ENCODE assay signal across 8 mouse cellular contexts in the genomic region with DNA sequence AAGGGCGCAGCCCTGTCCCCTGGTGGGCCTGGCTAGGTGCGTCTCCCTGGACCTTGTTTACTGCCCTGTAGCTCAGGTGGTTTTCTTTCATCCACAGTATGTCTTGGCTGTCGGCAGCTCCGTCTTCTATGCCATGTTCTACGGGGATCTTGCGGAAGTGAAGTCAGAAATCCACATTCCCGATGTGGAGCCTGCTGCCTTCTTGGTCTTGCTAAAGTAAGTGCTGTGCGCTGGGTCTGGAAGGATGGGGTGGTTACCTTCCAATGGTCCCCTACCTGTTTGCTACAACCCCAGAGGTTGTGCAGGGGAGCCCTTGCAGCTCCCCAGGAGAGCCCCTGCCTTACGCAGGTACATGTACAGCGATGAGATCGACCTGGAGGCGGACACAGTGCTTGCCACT. TPM values are rescaled to one million over a fixed set of nuclear protein-coding genes. Genes with fewer than 3 reads are reported as not detected.
DNase-seq lines count a peak whose midpoint lies in the region; ATAC-seq and TF ChIP-seq lines count a peak whose summit lies in the region.

No protein-coding gene starts in this region.

- H3K4me1 ChIP-seq in kidney, adult 2 months (ENCODE audit: control insufficient read depth, insufficient read depth, low read length), result peaks cover 7% of the 10 kb centered on the region; the same call in 1 of the 2 replicates
- peaks cover 22% of the 10 kb centered on the region for H3K4me1 ChIP-seq in heart, embryonic 16.5 days (ENCODE audit: control insufficient read depth, insufficient read depth, low read length)
- H3K4me1 ChIP-seq in midbrain, embryonic 11.5 days (ENCODE audit: control insufficient read depth, insufficient read depth, low read length), result peaks cover 11% of the 10 kb centered on the region

- peak overlapping the region; percentile 94 for H3K4me3 ChIP-seq in kidney, adult 2 months (ENCODE audit: insufficient read depth, low read depth, low read length)
- H3K4me3 ChIP-seq in heart, embryonic 16.5 days (ENCODE audit: low read length), result peak overlapping the region; percentile 85
- H3K4me3 ChIP-seq in midbrain, embryonic 11.5 days (ENCODE audit: low read depth, low read length), result peak overlapping the region; percentile 51

- DNase-seq in kidney, adult 2 months, result peak; percentile 21
- no peak for DNase-seq in kidney, adult 9 months
- DNase-seq in ZHBTc4 (ENCODE audit: low read depth, low spot score), result peak; percentile 39
- DNase-seq in midbrain, embryonic 11.5 days (ENCODE audit: low spot score, missing footprints), result no peak
- no peak for DNase-seq in Muller cell, postnatal 12 days (ENCODE audit: inconsistent ontology term)
- no peak for DNase-seq in thymus, postnatal 14 days
- no peak for DNase-seq in embryo, embryonic 10.5 days (ENCODE audit: low spot score)

- H3K4me2 ChIP-seq in heart, embryonic 16.5 days (ENCODE audit: low read depth, low read length), result peak overlapping the region; percentile 93
- peak overlapping the region; percentile 92 for H3K4me2 ChIP-seq in midbrain, embryonic 11.5 days

- WGBS in kidney, adult 2 months, result 42% methylated on average over 12 of the region's 12 CpGs
- 41% methylated on average over 12 of the region's 12 CpGs for WGBS in heart, embryonic 16.5 days
- WGBS in midbrain, embryonic 11.5 days, result 42% methylated on average over 12 of the region's 12 CpGs

- no peaks in the 10 kb centered on the region for H3K9me3 ChIP-seq in heart, embryonic 16.5 days (replicated peaks; ENCODE audit: control insufficient read depth, low read length)
- H3K9me3 ChIP-seq in midbrain, embryonic 11.5 days (ENCODE audit: control insufficient read depth, low read length), result no peaks in the 10 kb centered on the region

- H3K36me3 ChIP-seq in kidney, adult 2 months (ENCODE audit: control insufficient read depth, insufficient read depth, low read length), result peaks cover 1% of the 10 kb centered on the region
- H3K36me3 ChIP-seq in heart, embryonic 16.5 days (ENCODE audit: control insufficient read depth, insufficient read depth), result peaks cover 34% of the 10 kb centered on the region; the same call in 1 of the 2 replicates
- peaks cover 23% of the 10 kb centered on the region for H3K36me3 ChIP-seq in midbrain, embryonic 11.5 days (ENCODE audit: control insufficient read depth, insufficient read depth, low read length)

- no peaks in the 10 kb centered on the region for H3K27me3 ChIP-seq in kidney, adult 2 months (replicated peaks; ENCODE audit: control insufficient read depth, insufficient read depth, low read length)
- H3K27me3 ChIP-seq in heart, embryonic 16.5 days (ENCODE audit: control insufficient read depth, insufficient read depth, low read length), result no peaks in the 10 kb centered on the region
- no peaks in the 10 kb centered on the region for H3K27me3 ChIP-seq in midbrain, embryonic 11.5 days (ENCODE audit: control insufficient read depth, insufficient read depth, low read length)

- H3K9ac ChIP-seq in heart, embryonic 16.5 days (ENCODE audit: low read length), result peak overlapping the region; percentile 92
- H3K9ac ChIP-seq in midbrain, embryonic 11.5 days (ENCODE audit: low read length), result peak overlapping the region; percentile 81

- no peak for ATAC-seq in heart, embryonic 16.5 days (replicated peaks; ENCODE audit: extremely low read depth, insufficient read depth, low FRiP score)
- ATAC-seq in midbrain, embryonic 11.5 days (ENCODE audit: low FRiP score), result no peak

- TF ChIP-seq POLR2A in kidney, adult 2 months (IDR thresholded peaks at IDR 0.05; ENCODE audit: low read depth, low read length), result no peak

- no peak for TF ChIP-seq CTCF in kidney, adult 2 months (conservative IDR thresholded peaks at IDR 0.05; ENCODE audit: insufficient read depth, insufficient read length, low read depth, low read length)

- peak overlapping the region; percentile 95 for H3K27ac ChIP-seq in kidney, adult 2 months (ENCODE audit: insufficient read depth, low read depth, low read length)
- peak overlapping the region; percentile 94 for H3K27ac ChIP-seq in heart, embryonic 16.5 days (ENCODE audit: low read length)
- H3K27ac ChIP-seq in midbrain, embryonic 11.5 days (ENCODE audit: low read depth, low read length), result peak overlapping the region; percentile 58; the same call in 1 of the 2 replicates

RNA-seq across cellular contexts. Expression of gene Btbd6, which starts 0.9 kb away (rescaled TPM):
- polyA plus RNA-seq in kidney, adult 2 months (2012; rRNA removed), result 31.8 and 45.2 TPM in 2 replicates
- polyA plus RNA-seq in heart, embryonic 16.5 days (2015; fragmentation: Nextera tagmentation; extraction: Ambion mirVana), result 26.0 and 26.1 TPM in 2 replicates
- 17.5 and 19.2 TPM in 2 replicates for polyA plus RNA-seq in midbrain, embryonic 11.5 days (2014; fragmentation: Nextera tagmentation; extraction: Ambion mirVana)

RNA-seq across cellular contexts. Expression of gene Brf1, which starts 23.3 kb away (rescaled TPM):
- polyA plus RNA-seq in kidney, adult 2 months (2012; rRNA removed), result 44.8 and 53.0 TPM in 2 replicates
- 38.3 and 42.6 TPM in 2 replicates for polyA plus RNA-seq in heart, embryonic 16.5 days (2015; fragmentation: Nextera tagmentation; extraction: Ambion mirVana)
- 51.9 and 53.0 TPM in 2 replicates for polyA plus RNA-seq in midbrain, embryonic 11.5 days (2014; fragmentation: Nextera tagmentation; extraction: Ambion mirVana)

RNA-seq across cellular contexts. Expression of gene Nudt14, which starts 35.2 kb away (rescaled TPM):
- polyA plus RNA-seq in kidney, adult 2 months (2012; rRNA removed), result 66.1 and 73.0 TPM in 2 replicates
- polyA plus RNA-seq in heart, embryonic 16.5 days (2015; fragmentation: Nextera tagmentation; extraction: Ambion mirVana), result 36.0 and 43.3 TPM in 2 replicates
- 54.0 and 61.7 TPM in 2 replicates for polyA plus RNA-seq in midbrain, embryonic 11.5 days (2014; fragmentation: Nextera tagmentation; extraction: Ambion mirVana)

RNA-seq across cellular contexts. Expression of gene Pacs2, which starts 37.2 kb away (rescaled TPM):
- polyA plus RNA-seq in kidney, adult 2 months (2012; rRNA removed), result 42.4 and 47.8 TPM in 2 replicates
- polyA plus RNA-seq in heart, embryonic 16.5 days (2015; fragmentation: Nextera tagmentation; extraction: Ambion mirVana), result 7.0 and 8.2 TPM in 2 replicates
- polyA plus RNA-seq in midbrain, embryonic 11.5 days (2014; fragmentation: Nextera tagmentation; extraction: Ambion mirVana), result 17.3 and 17.5 TPM in 2 replicates

RNA-seq across cellular contexts. Expression of gene Jag2, which starts 47.6 kb away (rescaled TPM):
- 10.1 and 10.6 TPM in 2 replicates for polyA plus RNA-seq in kidney, adult 2 months (2012; rRNA removed)
- 4.0 and 5.4 TPM in 2 replicates for polyA plus RNA-seq in heart, embryonic 16.5 days (2015; fragmentation: Nextera tagmentation; extraction: Ambion mirVana)
- 3.0 and 3.2 TPM in 2 replicates for polyA plus RNA-seq in midbrain, embryonic 11.5 days (2014; fragmentation: Nextera tagmentation; extraction: Ambion mirVana)

Comparison
In these comparisons a context has a peak if more than half of its experiments do, and no peak if none do; other contexts are left out.
1. DNase-seq: peak in kidney, adult 2 months (single experiment) and ZHBTc4 (single experiment); none in kidney, adult 9 months (single experiment), midbrain, embryonic 11.5 days (single experiment), Muller cell, postnatal 12 days (single experiment), thymus, postnatal 14 days (single experiment) and embryo, embryonic 10.5 days (single experiment).
2. Peak in every context shown above with its lines, with median percentiles within 50 percentile points of each other: H3K27ac ChIP-seq and H3K4me3 ChIP-seq.